Mouse (Mus musculus) E14TG2a.4 (cell line): ENCODE data around the gene Fam222b.

Source experiments
- CTCF ChIP-seq: conservative IDR thresholded peaks from 2 replicates; pipeline ENCODE4 v1.5.1; 2014; ENCODE audit warnings: low read length
- NANOG ChIP-seq: IDR thresholded peaks from 2 replicates; pipeline ENCODE4 v1.6.1; 2014; ENCODE audit warnings: borderline replicate concordance, low read length, mixed read lengths
- POU5F1 ChIP-seq: IDR thresholded peaks from 2 replicates; pipeline ENCODE4 v1.6.1; 2014; ENCODE audit warnings: low read length, borderline replicate concordance

DNA sequence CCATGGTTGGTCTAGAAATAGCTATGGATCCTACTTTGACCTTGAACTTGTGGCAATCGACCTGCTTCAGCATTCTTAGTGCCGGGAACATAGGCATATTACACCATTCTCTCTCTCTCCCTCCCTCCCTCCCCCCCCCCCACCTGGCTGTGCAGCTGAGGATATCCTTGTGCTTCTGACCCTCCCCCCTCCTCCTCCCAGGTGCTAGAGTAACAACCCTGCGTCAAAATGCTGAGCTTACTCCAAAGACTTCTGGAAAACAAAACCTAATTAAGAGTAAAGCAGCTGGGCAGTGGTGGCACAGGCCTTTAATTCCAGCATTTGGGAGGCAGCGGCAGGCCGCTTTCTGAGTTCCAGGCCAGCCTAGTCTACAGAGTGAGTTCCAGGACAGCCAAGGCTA is 25.3 kb upstream of the Fam222b start:
- TF ChIP-seq CTCF (no peak), POU5F1 (no peak), NANOG (no peak)
